Mouse (Mus musculus) CH12.LX (cell line): ENCODE results near the gene Tmem54.

ENCODE experiments used
- CTCF ChIP-seq, 2 experiments: IDR thresholded peaks in 1 of 2; conservative IDR thresholded peaks in 1 of 2; 2 replicates each; pipeline ENCODE4 v1.5.1; 2011 to 2012; ENCODE audit warnings: low read depth in 2 of 2, low read length in 2 of 2, improper control_type of control experiment in 1 of 2, inconsistent platforms in 1 of 2, mild to moderate bottlenecking in 1 of 2, moderate library complexity in 1 of 2
- POLR2A ChIP-seq: IDR thresholded peaks from 2 replicates; pipeline ENCODE4 v1.6.1; 2011; ENCODE audit warnings: low read depth, mild to moderate bottlenecking, improper control_type of control experiment, low read length
- POLR2AphosphoS2 ChIP-seq: IDR thresholded peaks from 2 replicates; pipeline ENCODE4 v1.6.1; 2011; ENCODE audit warnings: low read depth, low read length, improper control_type of control experiment
- RCOR1 ChIP-seq: conservative IDR thresholded peaks from 2 replicates; pipeline ENCODE4 v1.6.1; 2012; ENCODE audit warnings: low read depth, mild to moderate bottlenecking, inconsistent platforms, low read length, improper control_type of control experiment
- USF1 ChIP-seq: IDR thresholded peaks from 2 replicates; pipeline ENCODE4 v1.6.1; 2014; ENCODE audit warnings: low read depth, mild to moderate bottlenecking, inconsistent platforms, low read length, improper control_type of control experiment
- ZKSCAN1 ChIP-seq: IDR thresholded peaks from 2 replicates; pipeline ENCODE4 v1.6.1; 2012; ENCODE audit warnings: low read depth, inconsistent platforms, low read length, improper control_type of control experiment, borderline replicate concordance

DNA sequence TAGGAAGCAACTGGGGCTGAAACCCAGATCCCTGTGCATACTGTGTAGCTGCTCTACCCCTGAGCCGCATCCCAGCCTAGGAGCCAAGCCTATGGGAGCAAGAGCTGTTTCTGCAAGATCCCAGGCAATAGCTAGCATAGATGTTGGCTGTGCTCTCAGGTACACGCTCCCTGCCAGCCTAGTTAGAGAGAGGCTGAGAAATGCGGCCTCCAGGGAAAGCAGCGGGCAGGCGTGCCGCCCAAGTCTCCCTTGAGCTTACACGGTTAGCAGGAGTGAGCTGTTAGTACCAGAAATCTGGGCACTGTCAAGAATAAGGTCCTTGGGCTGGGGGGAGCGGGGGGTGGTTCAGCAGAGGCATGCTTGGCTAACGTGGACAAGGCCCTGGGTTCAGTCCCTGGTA, 20.5 kb upstream of the Tmem54 start:
- TF ChIP-seq ZKSCAN1 (no peak), POLR2AphosphoS2 (no peak), CTCF (conservative IDR thresholded peaks at IDR 0.05 in 1 of 2, IDR thresholded peaks at IDR 0.05 in 1 of 2; ENCODE audit: low read depth in 2 of 2, low read length in 2 of 2) (no peak), USF1 (no peak), POLR2A (no peak), RCOR1 (no peak)
